ENCODE assay signal across 28 mouse cellular contexts in the genomic region with DNA sequence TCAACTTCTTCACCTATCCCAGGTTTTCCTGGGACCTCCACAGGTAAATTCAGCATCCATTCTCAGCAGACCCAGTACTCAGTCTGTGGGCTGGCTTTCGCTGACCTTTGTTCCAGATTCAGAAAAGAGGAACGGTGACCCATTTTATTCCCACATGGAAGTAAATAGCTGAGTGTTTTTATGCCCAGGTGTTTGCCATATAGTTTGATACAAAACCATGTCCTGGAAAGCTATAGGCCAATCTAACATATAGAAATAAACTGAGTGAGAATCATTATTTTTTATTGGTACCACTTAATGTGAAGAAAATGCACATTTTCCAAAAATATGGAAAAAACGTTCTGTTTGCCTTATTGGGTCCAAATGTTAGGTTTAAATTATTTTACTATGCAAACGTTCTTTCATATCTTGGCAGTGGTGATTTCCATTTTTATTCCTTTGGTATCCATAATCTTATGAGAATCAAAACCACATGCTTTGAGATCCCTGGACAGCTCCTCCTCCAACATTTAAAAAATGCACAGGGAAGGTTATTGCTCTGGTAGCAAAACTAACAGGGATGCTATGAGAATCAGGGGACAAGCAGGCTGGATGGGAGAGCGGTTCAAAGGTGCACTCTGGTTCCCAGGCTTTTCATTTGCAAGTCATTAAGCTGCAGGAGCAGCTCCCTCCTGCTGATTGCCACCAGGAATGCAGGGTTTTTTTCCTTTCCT.
A peak's percentile ranks its signal among the peaks of the same experiment; 100 is the strongest.
DNase-seq lines count a peak whose midpoint lies in the region; ATAC-seq and TF ChIP-seq lines count a peak whose summit lies in the region.
"Had no signal": no experiment of that assay in that cellular context is flagged by ENCODE, and none has a peak within 500 bp of the region (broad histone marks: within the 10 kb centered on the region; RNA-seq: fewer than 3 reads in every experiment).

No protein-coding gene starts in this region.

- no peak overlapping the region for H3K27ac ChIP-seq in midbrain, embryonic 14.5 days (replicated peaks; ENCODE audit: low read depth, low read length)
- H3K27ac ChIP-seq in midbrain, embryonic 10.5 days (replicated peaks), result no peak overlapping the region
- H3K27ac ChIP-seq in embryonic facial prominence, embryonic 14.5 days (replicated peaks; ENCODE audit: low read depth, low read length), result no peak overlapping the region; the same call in 1 of the 2 replicates
- H3K27ac ChIP-seq in limb, embryonic 15.5 days, result 0 out of 2 replicates have a peak overlapping the region, but pooled peaks have one; percentile 17
- H3K27ac ChIP-seq: forebrain, embryonic 15.5 days; hindbrain, embryonic 15.5 days; liver, embryonic 15.5 days; lung, embryonic 15.5 days; midbrain, embryonic 15.5 days; neural tube, embryonic 15.5 days had no signal

- WGBS in midbrain, embryonic 14.5 days, result 46% methylated on average over 5 of the region's 5 CpGs
- 51% methylated on average over 5 of the region's 5 CpGs for WGBS in midbrain, embryonic 10.5 days
- WGBS in embryonic facial prominence, embryonic 14.5 days, result 34% methylated on average over 5 of the region's 5 CpGs
- 32% methylated on average over 5 of the region's 5 CpGs for WGBS in limb, embryonic 15.5 days

- no peaks in the 10 kb centered on the region for H3K27me3 ChIP-seq in midbrain, embryonic 14.5 days (ENCODE audit: control insufficient read depth, insufficient read depth, low read length)
- H3K27me3 ChIP-seq in midbrain, embryonic 10.5 days (ENCODE audit: low read depth, poor library complexity, severe bottlenecking), result no peaks in the 10 kb centered on the region
- no peaks in the 10 kb centered on the region for H3K27me3 ChIP-seq in embryonic facial prominence, embryonic 14.5 days (replicated peaks; ENCODE audit: control insufficient read depth, insufficient read depth, low read length)
- H3K27me3 ChIP-seq in limb, embryonic 15.5 days, result peaks cover 4% of the 10 kb centered on the region
- H3K27me3 ChIP-seq: forebrain, embryonic 15.5 days; hindbrain, embryonic 15.5 days; liver, embryonic 15.5 days; lung, embryonic 15.5 days; midbrain, embryonic 15.5 days; neural tube, embryonic 15.5 days had no signal

- H3K36me3 ChIP-seq in midbrain, embryonic 14.5 days (ENCODE audit: control insufficient read depth, insufficient read depth, low read length), result no peaks in the 10 kb centered on the region
- H3K36me3 ChIP-seq in midbrain, embryonic 10.5 days, result no peaks in the 10 kb centered on the region
- no peaks in the 10 kb centered on the region for H3K36me3 ChIP-seq in embryonic facial prominence, embryonic 14.5 days (ENCODE audit: control insufficient read depth, insufficient read depth, low read length)
- H3K36me3 ChIP-seq in limb, embryonic 15.5 days, result no peaks in the 10 kb centered on the region
- H3K36me3 ChIP-seq: forebrain, embryonic 15.5 days; hindbrain, embryonic 15.5 days; liver, embryonic 15.5 days; lung, embryonic 15.5 days; midbrain, embryonic 15.5 days; neural tube, embryonic 15.5 days had no signal

- no peaks in the 10 kb centered on the region for H3K4me1 ChIP-seq in midbrain, embryonic 14.5 days (ENCODE audit: control insufficient read depth, insufficient read depth, low read length)
- 0 out of 2 replicates have a peak, but pooled peaks cover 5% of the 10 kb centered on the region for H3K4me1 ChIP-seq in midbrain, embryonic 10.5 days
- H3K4me1 ChIP-seq in embryonic facial prominence, embryonic 14.5 days (ENCODE audit: control insufficient read depth, insufficient read depth, low read length), result peaks cover 9% of the 10 kb centered on the region
- peaks cover 21% of the 10 kb centered on the region for H3K4me1 ChIP-seq in limb, embryonic 15.5 days
- H3K4me1 ChIP-seq: forebrain, embryonic 15.5 days; hindbrain, embryonic 15.5 days; liver, embryonic 15.5 days; lung, embryonic 15.5 days; midbrain, embryonic 15.5 days had no signal

- no peaks in the 10 kb centered on the region for H3K9me3 ChIP-seq in midbrain, embryonic 14.5 days (ENCODE audit: control insufficient read depth, low read length)
- no peaks in the 10 kb centered on the region for H3K9me3 ChIP-seq in midbrain, embryonic 10.5 days (replicated peaks)
- H3K9me3 ChIP-seq in embryonic facial prominence, embryonic 14.5 days (ENCODE audit: control insufficient read depth, low read length), result no peaks in the 10 kb centered on the region
- H3K9me3 ChIP-seq in limb, embryonic 15.5 days, result no peaks in the 10 kb centered on the region
- H3K9me3 ChIP-seq: forebrain, embryonic 15.5 days; hindbrain, embryonic 15.5 days; liver, embryonic 15.5 days; lung, embryonic 15.5 days; midbrain, embryonic 15.5 days; neural tube, embryonic 15.5 days had no signal

- peak; percentile 3 for DNase-seq in midbrain, embryonic 14.5 days
- DNase-seq in midbrain, embryonic 10.5 days (ENCODE audit: low spot score), result no peak
- peak; percentile 22 for DNase-seq in brain, embryonic 14.5 days (ENCODE audit: low read depth)
- DNase-seq in embryonic facial prominence, embryonic 14.5 days (ENCODE audit: low spot score), result peak; percentile 80
- no peak for DNase-seq in layer of hippocampus, adult 9-10 months (ENCODE audit: low spot score)
- DNase-seq in cerebellum, adult 9-10 months, result no peak
- DNase-seq: adrenal gland, postnatal 36 days; B cell, adult 2 months; cerebellum, adult 8-10 months; gastrocnemius, postnatal 25 days; heart, adult 18-20 months; heart, postnatal 4 days; kidney, adult 11 months; kidney, postnatal 14 days; lung, postnatal 4 days; retina, postnatal 1 day; right cerebral cortex, postnatal 14 days; thymus, postnatal 4 days had no signal

- no peak for TF ChIP-seq CTCF in brain, embryonic 14.5 days (IDR thresholded peaks at IDR 0.05; ENCODE audit: borderline replicate concordance, extremely low read depth, insufficient read depth, insufficient read length)

- no peak overlapping the region for H3K9ac ChIP-seq in midbrain, embryonic 14.5 days (replicated peaks; ENCODE audit: low read length)
- no peak overlapping the region for H3K9ac ChIP-seq in embryonic facial prominence, embryonic 14.5 days (ENCODE audit: low read depth, low read length)
- no peak overlapping the region for H3K9ac ChIP-seq in limb, embryonic 15.5 days
- H3K9ac ChIP-seq: forebrain, embryonic 15.5 days; hindbrain, embryonic 15.5 days; liver, embryonic 15.5 days; lung, embryonic 15.5 days; midbrain, embryonic 15.5 days; neural tube, embryonic 15.5 days had no signal

- no peak overlapping the region for H3K4me2 ChIP-seq in midbrain, embryonic 14.5 days (ENCODE audit: low read length)
- H3K4me2 ChIP-seq in embryonic facial prominence, embryonic 14.5 days (ENCODE audit: low read depth, low read length), result no peak overlapping the region
- no peak overlapping the region for H3K4me2 ChIP-seq in limb, embryonic 15.5 days
- H3K4me2 ChIP-seq: forebrain, embryonic 15.5 days; heart, embryonic 11.5 days; hindbrain, embryonic 15.5 days; liver, embryonic 15.5 days; lung, embryonic 15.5 days; midbrain, embryonic 15.5 days; neural tube, embryonic 15.5 days had no signal

- no peak for ATAC-seq in midbrain, embryonic 14.5 days (ENCODE audit: low FRiP score, low TSS enrichment)
- no peak for ATAC-seq in embryonic facial prominence, embryonic 14.5 days (ENCODE audit: low read depth)
- no peak for ATAC-seq in limb, embryonic 15.5 days (ENCODE audit: insufficient number of reproducible peaks, low FRiP score, low TSS enrichment, low read depth)
- ATAC-seq in cerebellum, adult (ENCODE audit: insufficient number of reproducible peaks, low FRiP score, low TSS enrichment), result no peak
- ATAC-seq: forebrain, embryonic 15.5 days; inflammation-experienced regulatory T-cells, adult 6 months; midbrain, embryonic 15.5 days had no signal

- TF ChIP-seq POLR2A in brain, embryonic 14.5 days (IDR thresholded peaks at IDR 0.05; ENCODE audit: borderline replicate concordance, extremely low read depth, insufficient read depth, insufficient read length, poor library complexity, severe bottlenecking), result no peak

- no peak overlapping the region for H3K4me3 ChIP-seq in midbrain, embryonic 14.5 days (replicated peaks; ENCODE audit: low read depth, low read length)
- H3K4me3 ChIP-seq in midbrain, embryonic 10.5 days, result no peak overlapping the region
- no peak overlapping the region for H3K4me3 ChIP-seq in embryonic facial prominence, embryonic 14.5 days (ENCODE audit: low read depth, low read length)
- H3K4me3 ChIP-seq in limb, embryonic 15.5 days, result no peak overlapping the region
- H3K4me3 ChIP-seq: forebrain, embryonic 15.5 days; hindbrain, embryonic 15.5 days; liver, embryonic 15.5 days; lung, embryonic 15.5 days; midbrain, embryonic 15.5 days; neural tube, embryonic 15.5 days had no signal

Comparison
In these comparisons a context has a peak if more than half of its experiments do, and no peak if none do; other contexts are left out.
1. DNase-seq: peak in midbrain, embryonic 14.5 days (single experiment), brain, embryonic 14.5 days (single experiment) and embryonic facial prominence, embryonic 14.5 days (single experiment); none in midbrain, embryonic 10.5 days (single experiment), layer of hippocampus, adult 9-10 months (single experiment) and cerebellum, adult 9-10 months (single experiment).